Mouse (Mus musculus) layer of hippocampus, postnatal 10 days (tissue): ENCODE data around the gene Card11. TPM values are rescaled to one million over a fixed set of nuclear protein-coding genes. Genes with fewer than 3 reads are reported as not detected.

Experiments used
- DNase-seq, 2 experiments: peaks; one replicate each; pipeline ENCODE4 v3.0.0; 2021; ENCODE audit warnings: low spot score in 2 of 2
- total RNA-seq, 2 experiments: library from RNA; stranded (reverse); gene quantifications; 2 replicates each; pipeline ENCODE4 v1.2.3; 2021

The Card11 gene
- total RNA-seq, 2 experiments from 2014 or later, result 0.21 to 0.36 TPM

GRCm38 (mm10) chr5:140855909-140856530 lies 144.4 kb downstream of the Card11 start:
- no peak for DNase-seq

- DNase-seq, result no peak
Measured at GRCm38 (mm10) chr5:140854700-140855099, 145.7 kb downstream of the Card11 start.

- DNase-seq, result no peak
Measured at GRCm38 (mm10) chr5:140853723-140854122, 146.7 kb downstream of the Card11 start.

- no peak for DNase-seq
Measured at GRCm38 (mm10) chr5:140852435-140852996, 147.9 kb downstream of the Card11 start.

GRCm38 (mm10) chr5:140847300-140847729 lies 153.1 kb downstream of the Card11 start:
- DNase-seq, result peak; percentile 54 to 65

- no peak for DNase-seq
Measured at GRCm38 (mm10) chr5:140841942-140842341, 158.4 kb downstream of the Card11 start.

GRCm38 (mm10) chr5:140831064-140831431 lies 169.3 kb downstream of the Card11 start:
- no peak for DNase-seq

- DNase-seq, result peak; percentile 96 to 97
Measured at GRCm38 (mm10) chr5:140830314-140831063, 169.9 kb downstream of the Card11 start, which contains the start of gene Gna12. TSS of gene Gna12 (minus strand) at chr5:140830431.

- DNase-seq, result peak in 1 of 2 experiments; percentile 58
Measured at GRCm38 (mm10) chr5:140829911-140830294, 170.5 kb downstream of the Card11 start.

- DNase-seq, result no peak
Measured at GRCm38 (mm10) chr5:140829081-140829910, 171.1 kb downstream of the Card11 start.

- no peak for DNase-seq
Measured at GRCm38 (mm10) chr5:140828363-140828762, 172.0 kb downstream of the Card11 start.

- no peak for DNase-seq
Measured at GRCm38 (mm10) chr5:140827896-140828295, 172.5 kb downstream of the Card11 start.

- DNase-seq, result no peak
Measured at GRCm38 (mm10) chr5:140827413-140827812, 173.0 kb downstream of the Card11 start.

- DNase-seq, result no peak
Measured at GRCm38 (mm10) chr5:140826796-140827195, 173.6 kb downstream of the Card11 start.

GRCm38 (mm10) chr5:140826118-140826517 lies 174.3 kb downstream of the Card11 start:
- no peak for DNase-seq

- DNase-seq, result no peak
Measured at GRCm38 (mm10) chr5:140824126-140824525, 176.3 kb downstream of the Card11 start.

GRCm38 (mm10) chr5:140823386-140823785 lies 177.0 kb downstream of the Card11 start:
- DNase-seq, result no peak
